Mouse (Mus musculus) liver, embryonic 16.5 days (tissue): ENCODE data around the gene Sephs1. TPM values are rescaled to one million over a fixed set of nuclear protein-coding genes. Genes with fewer than 3 reads are reported as not detected.

Experiments used
- ATAC-seq: fragments of 200-750 bp; cut with Nextera tagmentation; 2 replicates; pipeline ENCODE4 v1.8.0; 2017; ENCODE audit warnings: low read depth, mild to moderate bottlenecking, moderate number of reproducible peaks, moderate library complexity
- H3K27ac ChIP-seq: fragments of 300-500 bp; sonication (generic); 2 replicates; pipeline ENCODE4 v1.5.1; 2014; ENCODE audit warnings: mild to moderate bottlenecking, low read length
- H3K27me3 ChIP-seq: fragments of 300-500 bp; sonication (generic); 2 replicates; pipeline ENCODE4 v1.6.1; 2014; ENCODE audit warnings: low read depth, low read length, mixed read lengths; ENCODE audit not compliant: control insufficient read depth, insufficient read depth
- H3K36me3 ChIP-seq: fragments of 300-500 bp; sonication (generic); 2 replicates; pipeline ENCODE4 v1.6.1; 2014; ENCODE audit warnings: mild to moderate bottlenecking; ENCODE audit not compliant: control insufficient read depth, insufficient read depth
- H3K4me1 ChIP-seq: fragments of 300-500 bp; sonication (generic); 2 replicates; pipeline ENCODE4 v1.6.1; 2014; ENCODE audit warnings: low read depth, low read length, mixed read lengths; ENCODE audit not compliant: control insufficient read depth
- H3K4me2 ChIP-seq: fragments of 300-500 bp; sonication (generic); 2 replicates; pipeline ENCODE4 v1.6.1; 2014; ENCODE audit warnings: low read depth, low read length, mixed read lengths
- H3K4me3 ChIP-seq: fragments of 300-500 bp; sonication (generic); 2 replicates; pipeline ENCODE4 v1.5.1; 2014; ENCODE audit warnings: low read depth, mild to moderate bottlenecking, low read length
- H3K9ac ChIP-seq: fragments of 300-500 bp; sonication (generic); 2 replicates; pipeline ENCODE4 v1.6.1; 2014; ENCODE audit warnings: low read depth, low read length
- H3K9me3 ChIP-seq: fragments of 300-500 bp; sonication (generic); replicated peaks from 2 replicates; pipeline ENCODE4 v1.6.1; 2016; ENCODE audit warnings: low read length; ENCODE audit not compliant: control insufficient read depth
- WGBS: fragments of 180-500 bp; shearing (Covaris S2); extraction: QIAGEN DNeasy Blood & Tissue Kit; methylation state at CpG from one replicate; pipeline ENCODE4 v1.1.7; 2014; ENCODE audit not compliant: insufficient replicate concordance; 5-methylcytosine and 5-hydroxymethylcytosine counted together
- polyA plus RNA-seq: library from polyadenylated mRNA; unstranded; fragments of >200 nt; fragmentation: Nextera tagmentation; extraction: Ambion mirVana; gene quantifications from 2 replicates; pipeline ENCODE4 v1.2.1, GENCODE M21; 2015

Gene Sephs1
- polyA plus RNA-seq, 1 experiment from 2014 or later: 22.7 TPM

DNA sequence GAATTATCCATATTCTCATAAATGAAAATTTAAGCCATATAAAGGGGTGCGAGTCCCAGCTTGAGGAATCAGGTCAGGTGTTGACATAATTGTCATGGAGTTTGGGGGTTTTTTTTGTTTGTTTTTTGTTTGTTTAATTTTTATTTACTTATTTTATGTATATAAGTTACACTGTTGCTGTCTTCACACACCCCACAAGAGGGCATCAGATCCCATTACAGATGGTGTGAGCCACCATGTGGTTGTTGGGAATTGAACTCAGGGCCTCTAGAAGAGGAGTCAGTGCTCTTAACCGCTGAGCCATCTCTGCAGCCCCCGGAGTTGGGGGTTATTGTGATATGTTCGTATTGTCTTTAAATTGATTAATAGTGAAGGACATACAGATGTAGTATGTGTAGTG lies 15.6 kb downstream of the Sephs1 start:
- no peaks in the 10 kb centered on the region for H3K9me3 ChIP-seq
- no peaks in the 10 kb centered on the region for H3K27me3 ChIP-seq
- no peak overlapping the region for H3K9ac ChIP-seq
- no peak overlapping the region for H3K4me3 ChIP-seq
- H3K4me1 ChIP-seq: no peaks in the 10 kb centered on the region
- H3K4me2 ChIP-seq: no peak overlapping the region
- H3K27ac ChIP-seq: no peak overlapping the region
- WGBS: 84% methylated on average over 4 of the region's 4 CpGs
- ATAC-seq: no peak
- H3K36me3 ChIP-seq: peaks cover 50% of the 10 kb centered on the region

DNA sequence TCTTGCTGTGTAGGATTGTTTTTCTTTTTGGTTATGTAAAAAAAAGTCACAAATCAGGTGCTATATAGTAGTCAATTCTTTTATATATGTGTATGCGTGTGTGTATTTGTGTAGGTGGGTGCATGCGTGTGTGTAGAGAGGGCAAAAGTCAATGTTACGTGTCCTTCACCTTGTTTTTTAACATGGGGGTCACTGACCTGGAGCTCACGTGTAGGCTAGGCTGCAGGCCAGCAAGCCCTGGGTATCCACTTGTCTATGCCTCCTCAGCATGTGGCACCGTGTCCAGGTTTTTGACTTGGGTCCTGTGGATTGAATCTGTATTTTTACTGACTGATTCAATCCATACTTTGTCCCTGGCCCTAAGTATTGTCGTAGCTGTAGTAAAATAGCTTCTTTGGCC lies 19.3 kb downstream of the Sephs1 start:
- 0 out of 2 replicates have a peak, but pooled peaks have one; percentile 60 for ATAC-seq
- Histone ChIP-seq H3K4me1 (no peaks in the 10 kb centered on the region), H3K4me2 (no peak overlapping the region), H3K27ac (no peak overlapping the region), H3K9ac (no peak overlapping the region), H3K36me3 (peaks cover 43% of the 10 kb centered on the region), H3K9me3 (no peaks in the 10 kb centered on the region), H3K4me3 (no peak overlapping the region), H3K27me3 (no peaks in the 10 kb centered on the region)
- WGBS: 81% methylated on average over 6 of the region's 6 CpGs

DNA sequence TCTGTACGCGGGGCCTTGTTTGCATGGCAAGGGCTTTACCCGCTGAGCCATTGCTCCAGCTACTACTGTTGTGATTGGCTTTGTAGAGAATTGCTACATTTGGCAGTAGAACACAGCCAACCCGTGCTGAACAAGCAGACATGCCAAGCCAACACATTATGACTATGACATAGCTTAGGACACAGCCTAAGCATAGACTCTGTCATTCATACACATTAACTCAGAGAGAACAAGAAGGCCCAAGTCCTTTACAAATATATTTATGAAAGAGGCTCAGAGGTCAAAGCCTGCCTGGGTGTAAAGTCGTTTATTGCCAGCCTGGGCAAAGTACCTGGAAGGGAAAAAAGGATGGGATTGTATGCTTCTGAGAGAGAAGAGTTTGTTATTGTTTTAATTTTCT lies 21.0 kb downstream of the Sephs1 start:
- peak; percentile 58; the same call in 1 of the 2 replicates for ATAC-seq
- Histone ChIP-seq H3K9me3 (no peaks in the 10 kb centered on the region), H3K4me3 (no peak overlapping the region), H3K36me3 (peaks cover 49% of the 10 kb centered on the region), H3K9ac (no peak overlapping the region), H3K4me2 (no peak overlapping the region), H3K27me3 (no peaks in the 10 kb centered on the region), H3K27ac (no peak overlapping the region), H3K4me1 (no peaks in the 10 kb centered on the region)
- 86% methylated on average over 5 of the region's 5 CpGs for WGBS

DNA sequence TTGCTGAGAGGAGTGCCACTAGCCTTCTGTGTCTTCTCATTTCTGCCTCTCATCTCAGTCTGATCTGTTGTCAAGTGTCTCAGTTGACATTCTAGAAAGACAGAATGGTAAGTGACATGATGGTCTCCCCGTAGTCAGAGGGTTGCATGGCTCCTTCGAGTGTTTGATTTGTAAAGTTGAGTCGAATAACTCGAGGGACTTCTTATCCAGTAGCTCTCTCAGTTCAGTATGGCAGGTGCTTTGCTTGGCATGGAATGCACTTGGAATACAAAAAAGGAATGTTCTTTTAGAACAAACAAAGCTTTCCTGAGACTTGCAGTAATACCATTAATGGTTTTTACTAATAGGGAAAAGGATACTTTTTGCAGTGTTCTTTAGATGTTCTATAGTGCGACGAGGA lies 25.8 kb downstream of the Sephs1 start:
- H3K27ac ChIP-seq: no peak overlapping the region
- no peaks in the 10 kb centered on the region for H3K27me3 ChIP-seq
- ATAC-seq: no peak
- H3K4me1 ChIP-seq: peaks cover 4% of the 10 kb centered on the region
- H3K36me3 ChIP-seq: peaks cover 28% of the 10 kb centered on the region
- H3K9me3 ChIP-seq: no peaks in the 10 kb centered on the region
- WGBS: 82% methylated on average over 6 of the region's 6 CpGs
- no peak overlapping the region for H3K9ac ChIP-seq
- H3K4me3 ChIP-seq: no peak overlapping the region
- no peak overlapping the region for H3K4me2 ChIP-seq

DNA sequence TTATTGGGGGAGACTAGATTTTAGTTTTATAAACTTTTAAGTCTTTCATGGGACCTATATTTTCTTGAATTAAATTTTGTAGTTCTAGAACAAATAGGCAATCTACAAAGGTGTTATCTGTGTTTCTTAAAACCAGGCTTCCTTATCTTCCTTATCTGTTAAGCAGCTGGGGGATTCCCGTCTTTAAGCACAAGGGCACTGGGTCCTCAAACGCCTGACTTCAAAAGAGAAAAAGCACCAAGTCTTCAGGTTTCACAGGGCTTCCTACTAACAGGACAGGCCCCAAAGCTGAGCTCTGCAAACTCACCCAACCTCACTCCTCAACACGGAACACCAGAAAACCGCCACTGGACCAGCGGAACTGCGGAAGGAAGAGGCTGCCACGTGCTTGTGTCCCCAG lies 26.6 kb downstream of the Sephs1 start:
- Histone ChIP-seq H3K36me3 (peaks cover 28% of the 10 kb centered on the region), H3K27me3 (no peaks in the 10 kb centered on the region), H3K4me3 (no peak overlapping the region), H3K4me2 (no peak overlapping the region), H3K27ac (no peak overlapping the region; the same call in 1 of the 2 replicates), H3K9ac (no peak overlapping the region), H3K4me1 (peaks cover 4% of the 10 kb centered on the region), H3K9me3 (no peaks in the 10 kb centered on the region)
- no peak for ATAC-seq
- 48% methylated on average over 7 of the region's 7 CpGs for WGBS

DNA sequence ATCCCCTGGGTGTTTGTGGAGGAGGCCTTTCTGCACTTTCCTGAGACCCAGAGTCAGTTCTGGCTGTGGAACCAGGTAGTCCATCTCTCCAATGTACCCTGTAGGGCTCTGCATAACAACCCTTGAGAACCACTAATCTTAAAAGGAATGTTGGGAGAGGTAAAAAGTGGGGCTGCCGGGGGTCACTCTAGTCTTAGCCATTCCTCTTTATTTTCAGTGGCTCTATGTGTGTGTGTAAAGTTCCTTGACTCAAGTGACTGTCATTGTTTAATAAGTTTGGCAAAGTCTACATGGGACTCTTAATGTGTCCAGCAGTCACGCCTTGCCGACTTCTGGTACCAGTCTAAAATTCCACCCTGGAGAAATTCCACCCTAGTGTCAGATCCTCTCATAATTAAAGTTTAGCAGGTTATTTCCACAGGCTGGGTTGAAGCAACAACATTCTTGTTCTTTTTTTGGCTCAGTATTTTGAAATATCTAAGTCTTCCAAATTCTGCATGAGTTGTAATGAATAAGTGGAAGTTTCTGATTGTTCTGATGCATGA lies 27.5 kb downstream of the Sephs1 start:
- 86% methylated on average over 3 of the region's 3 CpGs for WGBS
- no peaks in the 10 kb centered on the region for H3K9me3 ChIP-seq
- H3K27me3 ChIP-seq: no peaks in the 10 kb centered on the region
- H3K9ac ChIP-seq: no peak overlapping the region
- ATAC-seq: no peak
- no peak overlapping the region for H3K4me3 ChIP-seq
- H3K27ac ChIP-seq: no peak overlapping the region
- H3K4me2 ChIP-seq: no peak overlapping the region
- peaks cover 28% of the 10 kb centered on the region for H3K36me3 ChIP-seq
- H3K4me1 ChIP-seq: peaks cover 4% of the 10 kb centered on the region

DNA sequence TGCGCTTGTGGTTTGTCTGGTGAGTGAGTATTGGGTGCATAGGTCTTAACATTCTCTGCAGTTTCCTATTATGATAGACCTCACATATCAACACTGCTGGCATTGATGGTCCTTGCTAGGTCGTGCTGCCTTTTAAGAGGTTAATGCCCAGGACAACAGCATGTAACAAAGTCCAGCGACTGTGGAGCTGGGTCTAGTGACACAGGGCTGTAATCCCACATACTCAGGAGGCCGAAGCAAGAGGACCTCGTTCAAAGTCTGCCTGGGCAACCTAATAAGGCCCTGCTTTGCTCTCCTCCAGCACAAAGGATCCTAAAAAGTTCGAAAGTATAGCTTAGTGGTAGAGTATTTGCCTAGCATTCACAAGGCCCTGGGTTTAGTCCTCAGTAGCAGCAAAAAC lies 28.5 kb downstream of the Sephs1 start:
- H3K27me3 ChIP-seq: no peaks in the 10 kb centered on the region

DNA sequence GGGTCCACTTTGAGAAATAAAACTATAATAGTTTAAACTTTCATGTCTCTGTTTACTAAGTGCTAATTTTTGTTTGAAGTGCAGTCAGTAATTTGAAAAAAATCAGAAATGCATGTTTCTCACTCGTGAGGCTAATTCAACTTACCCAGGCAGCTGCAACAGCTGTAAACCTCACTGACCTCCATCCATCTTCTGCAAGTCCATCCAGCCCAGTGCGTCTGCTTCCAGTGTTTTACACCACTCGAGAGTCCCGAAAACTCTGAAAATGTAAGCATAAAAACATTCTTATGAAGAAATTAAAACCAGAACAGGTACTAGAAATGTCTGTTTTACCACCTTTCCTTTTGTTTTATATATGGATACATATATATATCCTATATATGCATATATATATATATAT lies 29.2 kb downstream of the Sephs1 start:
- ATAC-seq: no peak
- H3K36me3 ChIP-seq: peaks cover 21% of the 10 kb centered on the region
- H3K27ac ChIP-seq: no peak overlapping the region
- H3K4me2 ChIP-seq: no peak overlapping the region
- no peak overlapping the region for H3K9ac ChIP-seq
- no peaks in the 10 kb centered on the region for H3K27me3 ChIP-seq
- no peak overlapping the region for H3K4me3 ChIP-seq
- H3K9me3 ChIP-seq: no peaks in the 10 kb centered on the region
- H3K4me1 ChIP-seq: peaks cover 4% of the 10 kb centered on the region
- 74% methylated on average over 4 of the region's 4 CpGs for WGBS

More for the DNA sequence above, 28.5 kb downstream of the Sephs1 start:
- no peaks in the 10 kb centered on the region for H3K9me3 ChIP-seq
- peaks cover 26% of the 10 kb centered on the region for H3K36me3 ChIP-seq
- H3K4me2 ChIP-seq: no peak overlapping the region
- peaks cover 4% of the 10 kb centered on the region for H3K4me1 ChIP-seq
- no peak overlapping the region for H3K4me3 ChIP-seq
- 68% methylated on average over 6 of the region's 6 CpGs for WGBS
- no peak for ATAC-seq
- H3K9ac ChIP-seq: no peak overlapping the region
- no peak overlapping the region for H3K27ac ChIP-seq

DNA sequence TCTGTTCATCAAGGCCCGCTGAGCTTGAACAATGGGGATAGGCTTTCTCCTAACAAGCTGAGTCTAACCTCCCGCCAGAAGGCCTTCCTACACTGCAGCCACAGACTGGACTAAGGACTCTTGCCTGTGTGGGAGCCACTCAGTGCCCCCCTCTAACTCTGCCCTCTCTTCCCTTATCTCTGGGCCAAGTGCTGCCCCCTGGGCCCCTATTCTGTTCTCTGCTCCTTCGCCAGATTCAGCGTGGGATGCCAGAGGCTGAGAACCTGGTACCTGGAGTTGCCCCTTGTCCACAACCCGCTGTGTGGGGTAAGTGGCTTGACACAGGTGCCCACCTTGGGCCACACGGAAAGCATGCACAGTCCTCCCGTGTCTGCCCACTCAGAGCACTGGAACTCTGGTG lies 32.6 kb downstream of the Sephs1 start:
- Histone ChIP-seq H3K9me3 (no peaks in the 10 kb centered on the region), H3K36me3 (no peaks in the 10 kb centered on the region), H3K4me2 (no peak overlapping the region), H3K27me3 (no peaks in the 10 kb centered on the region), H3K9ac (no peak overlapping the region), H3K4me3 (no peak overlapping the region), H3K4me1 (peaks cover 13% of the 10 kb centered on the region), H3K27ac (no peak overlapping the region)
- WGBS: 65% methylated on average over 7 of the region's 7 CpGs
- ATAC-seq: no peak
